Mouse (Mus musculus): ENCODE results near the gene Atp6v0b. TPM values are rescaled to one million over a fixed set of nuclear protein-coding genes. Genes with fewer than 3 reads are reported as not detected.

Atp6v0b gene
- polyA plus RNA-seq, 1 experiment = 526 TPM

- TF ChIP-seq CTCF (IDR thresholded peaks at IDR 0.05; ENCODE audit: borderline replicate concordance, control insufficient read depth, extremely low read depth, insufficient read depth, low read length, poor library complexity) (no peak), POLR2A (IDR thresholded peaks at IDR 0.05; ENCODE audit: control insufficient read depth, extremely low read depth, insufficient read depth, low read length, poor library complexity) (no peak)
- whole genome bisulfite sequencing = 88% methylated on average over 17 of the region's 17 CpGs
- no peak for DNase-seq
- Histone ChIP-seq H3K36me3 (ENCODE audit: control insufficient read depth, insufficient read depth, low read length) (no peaks in the 10 kb centered on the region), H3K4me3 (ENCODE audit: control insufficient read depth, insufficient read depth, low read length) (no peak overlapping the region), H3K27ac (ENCODE audit: control insufficient read depth, insufficient read depth, low read length) (no peak overlapping the region), H3K27me3 (ENCODE audit: control insufficient read depth, insufficient read depth, low read length) (no peaks in the 10 kb centered on the region), H3K4me1 (replicated peaks; ENCODE audit: control insufficient read depth, insufficient read depth, low read length) (no peaks in the 10 kb centered on the region)
Measured at GRCm38 (mm10) chr4:117849063-117849462, 38.1 kb downstream of the Atp6v0b start.

- Histone ChIP-seq H3K36me3 (ENCODE audit: control insufficient read depth, insufficient read depth, low read length) (no peaks in the 10 kb centered on the region), H3K27me3 (ENCODE audit: control insufficient read depth, insufficient read depth, low read length) (no peaks in the 10 kb centered on the region), H3K27ac (ENCODE audit: control insufficient read depth, insufficient read depth, low read length) (no peak overlapping the region), H3K4me1 (replicated peaks; ENCODE audit: control insufficient read depth, insufficient read depth, low read length) (no peaks in the 10 kb centered on the region), H3K4me3 (ENCODE audit: control insufficient read depth, insufficient read depth, low read length) (no peak overlapping the region)
- TF ChIP-seq CTCF (IDR thresholded peaks at IDR 0.05; ENCODE audit: borderline replicate concordance, control insufficient read depth, extremely low read depth, insufficient read depth, low read length, poor library complexity) (no peak), POLR2A (IDR thresholded peaks at IDR 0.05; ENCODE audit: control insufficient read depth, extremely low read depth, insufficient read depth, low read length, poor library complexity) (no peak)
- no peak for DNase-seq
- 94% methylated on average over 2 of the region's 2 CpGs for WGBS
Measured at GRCm38 (mm10) chr4:117847011-117847410, 40.1 kb downstream of the Atp6v0b start.

DNA sequence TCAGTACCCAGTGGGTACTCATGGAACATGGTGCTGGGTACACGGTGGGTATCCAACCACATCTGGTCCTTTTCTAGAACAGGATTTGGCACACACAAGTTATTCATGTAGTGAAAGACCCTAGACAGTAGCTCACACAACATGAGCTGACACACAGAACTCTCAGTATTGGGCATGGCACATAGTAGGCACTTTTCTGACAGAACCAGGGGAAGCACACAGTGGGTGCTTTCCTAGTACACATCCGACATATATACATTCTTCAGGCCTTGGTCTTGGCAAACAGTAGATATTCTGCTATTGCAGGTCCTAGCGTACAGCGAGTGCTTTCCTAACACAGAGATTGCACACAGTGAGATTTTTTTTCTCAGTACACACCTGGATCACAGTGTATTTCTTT, 40.9 kb downstream of the Atp6v0b start:
- 99% methylated on average over 4 of the region's 4 CpGs for WGBS
- H3K27ac ChIP-seq (ENCODE audit: control insufficient read depth, insufficient read depth, low read length) = no peak overlapping the region
- no peak for TF ChIP-seq CTCF (IDR thresholded peaks at IDR 0.05; ENCODE audit: borderline replicate concordance, control insufficient read depth, extremely low read depth, insufficient read depth, low read length, poor library complexity)
- TF ChIP-seq POLR2A (IDR thresholded peaks at IDR 0.05; ENCODE audit: control insufficient read depth, extremely low read depth, insufficient read depth, low read length, poor library complexity) = no peak
- no peaks in the 10 kb centered on the region for H3K4me1 ChIP-seq (replicated peaks; ENCODE audit: control insufficient read depth, insufficient read depth, low read length)
- H3K27me3 ChIP-seq (ENCODE audit: control insufficient read depth, insufficient read depth, low read length) = no peaks in the 10 kb centered on the region
- DNase-seq = no peak
- H3K36me3 ChIP-seq (ENCODE audit: control insufficient read depth, insufficient read depth, low read length) = no peaks in the 10 kb centered on the region
- no peak overlapping the region for H3K4me3 ChIP-seq (ENCODE audit: control insufficient read depth, insufficient read depth, low read length)

- no peaks in the 10 kb centered on the region for H3K27me3 ChIP-seq (ENCODE audit: control insufficient read depth, insufficient read depth, low read length)
Measured at GRCm38 (mm10) chr4:117845316-117845715, 41.8 kb downstream of the Atp6v0b start.

GRCm38 (mm10) chr4:117844467-117844866, 42.7 kb downstream of the Atp6v0b start:
- Histone ChIP-seq H3K4me3 (ENCODE audit: control insufficient read depth, insufficient read depth, low read length) (no peak overlapping the region), H3K36me3 (ENCODE audit: control insufficient read depth, insufficient read depth, low read length) (no peaks in the 10 kb centered on the region), H3K27me3 (ENCODE audit: control insufficient read depth, insufficient read depth, low read length) (no peaks in the 10 kb centered on the region), H3K27ac (ENCODE audit: control insufficient read depth, insufficient read depth, low read length) (no peak overlapping the region), H3K4me1 (replicated peaks; ENCODE audit: control insufficient read depth, insufficient read depth, low read length) (no peaks in the 10 kb centered on the region)
- 95% methylated on average over 5 of the region's 5 CpGs for WGBS
- DNase-seq = no peak
- TF ChIP-seq POLR2A (IDR thresholded peaks at IDR 0.05; ENCODE audit: control insufficient read depth, extremely low read depth, insufficient read depth, low read length, poor library complexity) (no peak), CTCF (IDR thresholded peaks at IDR 0.05; ENCODE audit: borderline replicate concordance, control insufficient read depth, extremely low read depth, insufficient read depth, low read length, poor library complexity) (no peak)

More at GRCm38 (mm10) chr4:117845316-117845715, 41.8 kb downstream of the Atp6v0b start:
- no peak for DNase-seq
- Histone ChIP-seq H3K27ac (ENCODE audit: control insufficient read depth, insufficient read depth, low read length) (no peak overlapping the region), H3K4me1 (replicated peaks; ENCODE audit: control insufficient read depth, insufficient read depth, low read length) (no peaks in the 10 kb centered on the region), H3K4me3 (ENCODE audit: control insufficient read depth, insufficient read depth, low read length) (no peak overlapping the region), H3K36me3 (ENCODE audit: control insufficient read depth, insufficient read depth, low read length) (no peaks in the 10 kb centered on the region)
- TF ChIP-seq POLR2A (IDR thresholded peaks at IDR 0.05; ENCODE audit: control insufficient read depth, extremely low read depth, insufficient read depth, low read length, poor library complexity) (no peak), CTCF (IDR thresholded peaks at IDR 0.05; ENCODE audit: borderline replicate concordance, control insufficient read depth, extremely low read depth, insufficient read depth, low read length, poor library complexity) (no peak)
- 87% methylated on average over 11 of the region's 11 CpGs for WGBS

DNA sequence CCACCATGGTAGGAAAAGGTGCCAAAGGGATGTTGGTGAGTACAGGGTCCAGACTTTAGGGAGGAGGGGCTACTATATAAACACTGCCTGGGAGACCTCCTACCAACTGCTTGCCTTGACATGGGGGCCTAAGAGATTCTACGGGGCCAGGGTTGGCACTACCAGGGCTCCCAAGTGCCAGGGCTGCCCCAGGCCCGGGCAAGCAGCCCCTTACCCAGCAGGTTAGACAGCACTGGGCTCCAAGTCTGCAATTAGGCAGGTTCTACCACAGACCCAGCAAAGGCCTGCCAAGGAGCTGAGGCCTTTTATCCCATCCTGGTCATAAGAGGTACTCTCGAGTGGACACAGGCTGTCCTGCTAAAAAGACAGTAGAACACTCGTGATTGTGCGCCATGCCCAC, 44.0 kb downstream of the Atp6v0b start:
- H3K4me1 ChIP-seq (replicated peaks; ENCODE audit: control insufficient read depth, insufficient read depth, low read length) = no peaks in the 10 kb centered on the region
- WGBS = 93% methylated on average over 5 of the region's 5 CpGs
- no peaks in the 10 kb centered on the region for H3K36me3 ChIP-seq (ENCODE audit: control insufficient read depth, insufficient read depth, low read length)
- H3K27ac ChIP-seq (ENCODE audit: control insufficient read depth, insufficient read depth, low read length) = no peak overlapping the region
- no peak overlapping the region for H3K4me3 ChIP-seq (ENCODE audit: control insufficient read depth, insufficient read depth, low read length)
- H3K27me3 ChIP-seq (ENCODE audit: control insufficient read depth, insufficient read depth, low read length) = no peaks in the 10 kb centered on the region
- TF ChIP-seq POLR2A (IDR thresholded peaks at IDR 0.05; ENCODE audit: control insufficient read depth, extremely low read depth, insufficient read depth, low read length, poor library complexity) (no peak), CTCF (IDR thresholded peaks at IDR 0.05; ENCODE audit: borderline replicate concordance, control insufficient read depth, extremely low read depth, insufficient read depth, low read length, poor library complexity) (no peak)
- no peak for DNase-seq

GRCm38 (mm10) chr4:117841566-117841965, 45.6 kb downstream of the Atp6v0b start:
- 95% methylated on average over 3 of the region's 3 CpGs for WGBS
- H3K27me3 ChIP-seq (ENCODE audit: control insufficient read depth, insufficient read depth, low read length) = no peaks in the 10 kb centered on the region

More at GRCm38 (mm10) chr4:117841566-117841965, 45.6 kb downstream of the Atp6v0b start:
- DNase-seq = no peak
- no peak overlapping the region for H3K27ac ChIP-seq (ENCODE audit: control insufficient read depth, insufficient read depth, low read length)
- H3K4me3 ChIP-seq (ENCODE audit: control insufficient read depth, insufficient read depth, low read length) = no peak overlapping the region
- TF ChIP-seq POLR2A (IDR thresholded peaks at IDR 0.05; ENCODE audit: control insufficient read depth, extremely low read depth, insufficient read depth, low read length, poor library complexity) (no peak), CTCF (IDR thresholded peaks at IDR 0.05; ENCODE audit: borderline replicate concordance, control insufficient read depth, extremely low read depth, insufficient read depth, low read length, poor library complexity) (no peak)
- no peaks in the 10 kb centered on the region for H3K36me3 ChIP-seq (ENCODE audit: control insufficient read depth, insufficient read depth, low read length)
- no peaks in the 10 kb centered on the region for H3K4me1 ChIP-seq (replicated peaks; ENCODE audit: control insufficient read depth, insufficient read depth, low read length)
